In genomic region chr11:114687574-114688188, GRCm38 (mm10) we compare ENCODE assay signal across 12 mouse cellular contexts. TPM values are rescaled to one million over a fixed set of nuclear protein-coding genes. Genes with fewer than 3 reads are reported as not detected.
DNase-seq lines count a peak whose midpoint lies in the region; ATAC-seq and TF ChIP-seq lines count a peak whose summit lies in the region.
"Had no signal": no experiment of that assay in that cellular context is flagged by ENCODE, and none has a peak within 500 bp of the region (broad histone marks: within the 10 kb centered on the region; RNA-seq: fewer than 3 reads in every experiment).

No protein-coding gene starts in this region.

- no peak for TF ChIP-seq CTCF in cerebellum, adult 2 months (IDR thresholded peaks at IDR 0.05; ENCODE audit: borderline replicate concordance, insufficient read depth, low read depth, low read length)
- TF ChIP-seq CTCF in Patski (IDR thresholded peaks at IDR 0.05) = no peak

- H3K9ac ChIP-seq in kidney, embryonic 14.5 days (ENCODE audit: low read depth, low read length) = no peak overlapping the region

- H3K36me3 ChIP-seq in kidney, embryonic 14.5 days (ENCODE audit: control insufficient read depth, insufficient read depth, low read length) = no peaks in the 10 kb centered on the region
- H3K36me3 ChIP-seq in limb, embryonic 10.5 days = peaks cover 9% of the 10 kb centered on the region; the same call in 1 of the 2 replicates

- ATAC-seq in kidney, embryonic 14.5 days (ENCODE audit: low FRiP score, low TSS enrichment) = no peak
- peak; percentile 37 for ATAC-seq in Patski
- ATAC-seq: activated CD4-positive, CD25-positive, alpha-beta regulatory T cell, adult 4 months; CD4-positive, CD25-positive, alpha-beta regulatory T cell, adult 4 months had no signal

- in situ Hi-C loops in Patski (cut with MboI; ENCODE audit: low pct_unique_long_range_greater_than_20kb) = no loop called here

- peak overlapping the region; percentile 44; the same call in 1 of the 2 replicates for H3K27ac ChIP-seq in cerebellum, adult 2 months (ENCODE audit: insufficient read depth, low read length)
- H3K27ac ChIP-seq in kidney, embryonic 14.5 days (ENCODE audit: low read depth, low read length) = no peak overlapping the region
- 0 out of 2 replicates have a peak overlapping the region, but pooled peaks have one; percentile 6 for H3K27ac ChIP-seq in limb, embryonic 10.5 days

- no peak overlapping the region for H3K4me2 ChIP-seq in kidney, embryonic 14.5 days (replicated peaks; ENCODE audit: low read depth, low read length)

- no peaks in the 10 kb centered on the region for H3K9me3 ChIP-seq in kidney, embryonic 14.5 days (ENCODE audit: control insufficient read depth, low read length)
- H3K9me3 ChIP-seq in limb, embryonic 10.5 days (replicated peaks) = no peaks in the 10 kb centered on the region

- no peak overlapping the region for H3K4me3 ChIP-seq in cerebellum, adult 2 months (replicated peaks; ENCODE audit: insufficient read depth, low read depth, low read length)
- H3K4me3 ChIP-seq in kidney, embryonic 14.5 days (ENCODE audit: low read length) = no peak overlapping the region
- no peak overlapping the region for H3K4me3 ChIP-seq in limb, embryonic 10.5 days

- CTCF ChIA-PET in Patski (lab: Charles Lee) = interaction anchor here (0.7 to 1.4 kb wide), 4 partner anchors 9 to 19 kb away, joined by 3 to 6 read pairs (median 4); partner anchors contain the start of gene Rpl38

- no peak for TF ChIP-seq POLR2A in cerebellum, adult 2 months (IDR thresholded peaks at IDR 0.05; ENCODE audit: borderline replicate concordance, insufficient read depth, low read length)

- no peaks in the 10 kb centered on the region for H3K27me3 ChIP-seq in cerebellum, adult 2 months (ENCODE audit: control insufficient read depth, insufficient read depth, low read length)
- no peaks in the 10 kb centered on the region for H3K27me3 ChIP-seq in kidney, embryonic 14.5 days (ENCODE audit: control insufficient read depth, insufficient read depth, low read length)
- no peaks in the 10 kb centered on the region for H3K27me3 ChIP-seq in Patski
- H3K27me3 ChIP-seq in limb, embryonic 10.5 days (ENCODE audit: low read depth, poor library complexity, severe bottlenecking) = no peaks in the 10 kb centered on the region

- DNase-seq in cerebellum, adult 2 months = peak; percentile 35 to 46
- DNase-seq in cerebellum, postnatal 36 days = no peak
- DNase-seq in kidney, postnatal 10 days = peak; percentile 42
- peak; percentile 84 for DNase-seq in Patski (ENCODE audit: low read depth, low spot score)
- no peak for DNase-seq in limb, embryonic 10.5 days (ENCODE audit: low spot score)
- DNase-seq in layer of hippocampus, adult 9-10 months (ENCODE audit: low spot score) = no peak
- no peak for DNase-seq in urinary bladder, postnatal 36 days (ENCODE audit: low spot score in 2 of 2)
- DNase-seq: gastrocnemius, postnatal 25 days; heart, postnatal 36 days had no signal

- POLR2A ChIA-PET in Patski (lab: Charles Lee) = no interaction called here

- peaks cover 71% of the 10 kb centered on the region for H3K4me1 ChIP-seq in cerebellum, adult 2 months (ENCODE audit: control insufficient read depth, insufficient read depth, low read length)
- peaks cover 13% of the 10 kb centered on the region; the same call in 1 of the 2 replicates for H3K4me1 ChIP-seq in kidney, embryonic 14.5 days (ENCODE audit: control insufficient read depth, insufficient read depth, low read length)
- H3K4me1 ChIP-seq in limb, embryonic 10.5 days = peaks cover 30% of the 10 kb centered on the region

- WGBS in cerebellum, adult 2 months = 38% methylated on average over 10 of the region's 10 CpGs
- 27% methylated on average over 10 of the region's 10 CpGs for WGBS in kidney, embryonic 14.5 days
- WGBS in limb, embryonic 10.5 days = 68% methylated on average over 10 of the region's 10 CpGs

RNA-seq across cellular contexts. Expression of gene Ttyh2, which starts 12.4 kb away (rescaled TPM):
- 81.2 and 92.5 TPM in 2 replicates for polyA plus RNA-seq in cerebellum, adult 2 months (2012; rRNA removed)
- 9.1 and 10.4 TPM in 2 replicates for polyA plus RNA-seq in kidney, embryonic 14.5 days (2014; fragmentation: Nextera tagmentation; extraction: Ambion mirVana)
- 22.1 TPM for polyA plus RNA-seq in Patski (2021)
- 8.6 and 9.2 TPM in 2 replicates for polyA plus RNA-seq in limb, embryonic 10.5 days (2016; fragmentation: Nextera tagmentation; extraction: Ambion mirVana)

RNA-seq across cellular contexts. Expression of gene Rpl38, which starts 19.4 kb away (rescaled TPM):
- polyA plus RNA-seq in cerebellum, adult 2 months (2012; rRNA removed) = 1,362 and 1,509 TPM in 2 replicates
- polyA plus RNA-seq in kidney, embryonic 14.5 days (2014; fragmentation: Nextera tagmentation; extraction: Ambion mirVana) = 1,061 and 1,397 TPM in 2 replicates
- polyA plus RNA-seq in Patski (2021) = 666 TPM
- polyA plus RNA-seq in limb, embryonic 10.5 days (2016; fragmentation: Nextera tagmentation; extraction: Ambion mirVana) = 966 and 1,201 TPM in 2 replicates

RNA-seq across cellular contexts. Expression of gene Dnaic2, which starts 39.5 kb away (rescaled TPM):
- 3.9 and 5.0 TPM in 2 replicates for polyA plus RNA-seq in cerebellum, adult 2 months (2012; rRNA removed)
- 0.28 and 0.36 TPM in 2 replicates for polyA plus RNA-seq in kidney, embryonic 14.5 days (2014; fragmentation: Nextera tagmentation; extraction: Ambion mirVana)
- 0.27 TPM for polyA plus RNA-seq in Patski (2021)
- polyA plus RNA-seq in limb, embryonic 10.5 days (2016; fragmentation: Nextera tagmentation; extraction: Ambion mirVana) = 0.13 and 0.39 TPM in 2 replicates
- polyA plus RNA-seq: activated CD4-positive, CD25-positive, alpha-beta regulatory T cell, adult 4 months; CD4-positive, CD25-positive, alpha-beta regulatory T cell, adult 4 months had no signal

Comparison
In these comparisons a context has a peak if more than half of its experiments do, and no peak if none do; other contexts are left out.
1. DNase-seq: peak in cerebellum, adult 2 months (2 of 2), kidney, postnatal 10 days (single experiment) and Patski (single experiment); none in cerebellum, postnatal 36 days (0 of 2), limb, embryonic 10.5 days (single experiment), layer of hippocampus, adult 9-10 months (single experiment) and urinary bladder, postnatal 36 days (0 of 2).